Mouse (Mus musculus) lung, embryonic 14.5 days (tissue): ENCODE measurements around the gene Ndufa7. TPM values are rescaled to one million over a fixed set of nuclear protein-coding genes. Genes with fewer than 3 reads are reported as not detected.
"Not testable (repeated sequence)": the region's sequence is repeated elsewhere in the genome, so short reads cannot be mapped to it uniquely, and the experiment has no call there.

Experiments
- ATAC-seq: fragments of 200-750 bp; cut with Nextera tagmentation; 2 replicates; pipeline ENCODE4 v1.8.0; 2017; ENCODE audit warnings: mild to moderate bottlenecking, moderate TSS enrichment, moderate library complexity; ENCODE audit not compliant: insufficient read depth
- DNase-seq: peaks from one replicate; pipeline ENCODE4 v3.0.0-alpha.2; 2015
- H3K27ac ChIP-seq: fragments of 300-500 bp; sonication (generic); 2 replicates; pipeline ENCODE4 v1.5.1; 2014; ENCODE audit warnings: low read depth, mild to moderate bottlenecking, moderate library complexity
- H3K27me3 ChIP-seq: fragments of 300-500 bp; sonication (generic); 2 replicates; pipeline ENCODE4 v1.6.1; 2014; ENCODE audit warnings: low read length, control low read depth; ENCODE audit not compliant: insufficient read depth
- H3K36me3 ChIP-seq: fragments of 300-500 bp; sonication (generic); 2 replicates; pipeline ENCODE4 v1.6.1; 2014; ENCODE audit warnings: control low read depth; ENCODE audit not compliant: insufficient read depth
- H3K4me1 ChIP-seq: fragments of 300-500 bp; sonication (generic); 2 replicates; pipeline ENCODE4 v1.6.1; 2014; ENCODE audit warnings: antibody characterized with exemption, control low read depth; ENCODE audit not compliant: insufficient read depth
- H3K4me2 ChIP-seq: fragments of 300-500 bp; sonication (generic); 2 replicates; pipeline ENCODE4 v1.6.1; 2014; ENCODE audit warnings: mild to moderate bottlenecking
- H3K4me3 ChIP-seq: fragments of 300-500 bp; sonication (generic); 2 replicates; pipeline ENCODE4 v1.5.1; 2014; ENCODE audit warnings: low read depth, low read length
- H3K9ac ChIP-seq: fragments of 300-500 bp; sonication (generic); 2 replicates; pipeline ENCODE4 v1.6.1; 2014
- H3K9me3 ChIP-seq: fragments of 300-500 bp; sonication (generic); 2 replicates; pipeline ENCODE4 v1.6.1; 2016; ENCODE audit warnings: low read depth, low read length, control low read depth
- CTCF ChIP-seq: IDR thresholded peaks from 2 replicates; pipeline ENCODE4 v1.5.1; 2016; ENCODE audit warnings: antibody characterized with exemption, low read depth
- WGBS: fragments of 180-500 bp; shearing (Covaris S2); extraction: QIAGEN DNeasy Blood & Tissue Kit; methylation state at CpG from one replicate; pipeline ENCODE4 v1.1.7; 2014; 5-methylcytosine and 5-hydroxymethylcytosine counted together
- polyA plus RNA-seq: library from polyadenylated mRNA; unstranded; fragments of >200 nt; fragmentation: Nextera tagmentation; extraction: Ambion mirVana; gene quantifications from 2 replicates; pipeline ENCODE4 v1.2.1, GENCODE M21; 2014

Ndufa7 gene
- polyA plus RNA-seq, 1 experiment from 2014 or later: 474 TPM

- DNase-seq (peak; percentile 96), ATAC-seq (peak; percentile 94)
- H3K4me2 ChIP-seq: peak within 1 kb of the TSS; percentile 91
- under 1% methylated on average over 45 of the region's 45 CpGs for WGBS
- H3K4me3 ChIP-seq: peak within 1 kb of the TSS; percentile 90
- TF ChIP-seq CTCF: peak; percentile 40
- H3K27ac ChIP-seq: peak within 1 kb of the TSS; percentile 42; the same call in 1 of the 2 replicates
- no peaks in the 10 kb centered on the region for H3K4me1 ChIP-seq
- peak within 1 kb of the TSS; percentile 74 for H3K9ac ChIP-seq
- H3K9me3 ChIP-seq: no peaks in the 10 kb centered on the region
- no peaks in the 10 kb centered on the region for H3K27me3 ChIP-seq
- peaks cover 24% of the 10 kb centered on the region for H3K36me3 ChIP-seq
Measured at GRCm38 (mm10) chr17:33842966-33843795, 18.8 kb downstream of the Ndufa7 start, which contains the start of gene Cd320. Gene Cd320 (plus strand): TSS chr17:33843091.

- H3K27ac ChIP-seq: no peak overlapping the region
- no peaks in the 10 kb centered on the region for H3K27me3 ChIP-seq
- peak overlapping the region; percentile 74; the same call in 1 of the 2 replicates for H3K9ac ChIP-seq
- H3K9me3 ChIP-seq: no peaks in the 10 kb centered on the region
- peak overlapping the region; percentile 91 for H3K4me2 ChIP-seq
- peak overlapping the region; percentile 90; the same call in 1 of the 2 replicates for H3K4me3 ChIP-seq
- TF ChIP-seq CTCF: no peak
- H3K4me1 ChIP-seq: no peaks in the 10 kb centered on the region
- peaks cover 20% of the 10 kb centered on the region for H3K36me3 ChIP-seq
- 71% methylated on average over 1 of the region's 1 CpGs for WGBS
- ATAC-seq: no peak
- no peak for DNase-seq
Measured at GRCm38 (mm10) chr17:33844196-33844595, 19.8 kb downstream of the Ndufa7 start.

GRCm38 (mm10) chr17:33848139-33848538 lies 23.8 kb downstream of the Ndufa7 start:
- no peak for TF ChIP-seq CTCF
- Histone ChIP-seq H3K36me3 (peaks cover 17% of the 10 kb centered on the region), H3K9ac (no peak overlapping the region), H3K4me3 (no peak overlapping the region), H3K4me1 (no peaks in the 10 kb centered on the region), H3K4me2 (no peak overlapping the region), H3K9me3 (no peaks in the 10 kb centered on the region), H3K27ac (no peak overlapping the region), H3K27me3 (no peaks in the 10 kb centered on the region)
- ATAC-seq: no peak
- 59% methylated on average over 8 of the region's 8 CpGs for WGBS
- DNase-seq: no peak

- Histone ChIP-seq H3K4me3 (no peak overlapping the region), H3K4me1 (no peaks in the 10 kb centered on the region), H3K36me3 (peaks cover 17% of the 10 kb centered on the region), H3K27me3 (no peaks in the 10 kb centered on the region), H3K27ac (no peak overlapping the region), H3K9me3 (no peaks in the 10 kb centered on the region), H3K4me2 (no peak overlapping the region), H3K9ac (no peak overlapping the region)
- WGBS: 44% methylated on average over 1 of the region's 1 CpGs
- TF ChIP-seq CTCF: no peak
- no peak for ATAC-seq
- no peak for DNase-seq
Measured at GRCm38 (mm10) chr17:33851331-33851730, 27.0 kb downstream of the Ndufa7 start.

GRCm38 (mm10) chr17:33857816-33858215 lies 33.4 kb downstream of the Ndufa7 start:
- Histone ChIP-seq H3K36me3 (no peaks in the 10 kb centered on the region), H3K27ac (no peak overlapping the region), H3K4me1 (no peaks in the 10 kb centered on the region), H3K4me2 (no peak overlapping the region), H3K4me3 (no peak overlapping the region), H3K9ac (no peak overlapping the region), H3K9me3 (no peaks in the 10 kb centered on the region), H3K27me3 (no peaks in the 10 kb centered on the region)
- ATAC-seq (no peak), DNase-seq (no peak)
- WGBS: 89% methylated on average over 4 of the region's 4 CpGs
- no peak for TF ChIP-seq CTCF

GRCm38 (mm10) chr17:33865330-33866030 lies 41.1 kb downstream of the Ndufa7 start:
- Histone ChIP-seq H3K27me3 (no peaks in the 10 kb centered on the region), H3K4me2 (no peak overlapping the region), H3K9ac (no peak overlapping the region), H3K27ac (no peak overlapping the region), H3K9me3 (no peaks in the 10 kb centered on the region), H3K36me3 (no peaks in the 10 kb centered on the region), H3K4me1 (no peaks in the 10 kb centered on the region), H3K4me3 (no peak overlapping the region)
- ATAC-seq (no peak), DNase-seq (peak; percentile 60)
- peak; percentile 44 for TF ChIP-seq CTCF
- 30% methylated on average over 9 of the region's 9 CpGs for WGBS

GRCm38 (mm10) chr17:33873537-33873936 lies 49.2 kb downstream of the Ndufa7 start, which contains the start of gene Gm7029:
Gene Gm7029 (plus strand): TSS chr17:33873837.
- H3K4me1 ChIP-seq, DNase-seq, H3K9ac ChIP-seq, H3K27me3 ChIP-seq, ATAC-seq, H3K27ac ChIP-seq, H3K4me3 ChIP-seq, H3K9me3 ChIP-seq, H3K4me2 ChIP-seq: not testable (repeated sequence)
- H3K36me3 ChIP-seq: peaks cover 24% of the 10 kb centered on the region; the same call in 1 of the 2 replicates
- 70% methylated on average over 2 of the region's 12 CpGs for WGBS
